Mouse (Mus musculus): Measurements from ENCODE around the gene Pym1. TPM values are rescaled to one million over a fixed set of nuclear protein-coding genes. Genes with fewer than 3 reads are reported as not detected.

Gene Pym1
- polyA plus RNA-seq, 1 experiment from 2014 or later, result 46.3 TPM

DNA sequence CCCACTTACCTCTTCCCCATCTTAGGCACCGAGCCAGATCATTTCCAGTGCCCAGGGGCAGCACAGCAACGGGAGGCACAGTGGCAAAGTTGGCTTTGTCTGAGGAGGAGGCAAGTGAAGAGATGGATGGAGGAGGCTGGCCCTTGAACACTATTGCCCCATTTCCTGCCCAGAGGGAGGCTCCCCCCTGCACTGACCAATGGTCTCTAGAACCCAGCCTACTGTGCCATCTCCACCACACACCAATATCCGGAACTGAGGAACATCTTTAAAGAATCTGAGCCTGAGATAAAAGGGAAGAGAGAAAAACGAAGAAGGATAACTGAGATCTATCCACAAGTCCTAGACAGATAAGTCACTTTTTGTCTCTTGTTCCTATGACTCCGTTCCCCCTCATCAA, 19.6 kb upstream of the Pym1 start:
- Histone ChIP-seq H3K4me3 (no peak overlapping the region), H3K4me2 (replicated peaks) (no peak overlapping the region), H3K9me3 (replicated peaks) (no peaks in the 10 kb centered on the region), H3K36me3 (no peaks in the 10 kb centered on the region), H3K27ac (no peak overlapping the region), H3K4me1 (no peaks in the 10 kb centered on the region), H3K27me3 (no peaks in the 10 kb centered on the region), H3K9ac (no peak overlapping the region)
- no peak for ATAC-seq (ENCODE audit: low FRiP score)
- 86% methylated on average over 5 of the region's 5 CpGs for WGBS

DNA sequence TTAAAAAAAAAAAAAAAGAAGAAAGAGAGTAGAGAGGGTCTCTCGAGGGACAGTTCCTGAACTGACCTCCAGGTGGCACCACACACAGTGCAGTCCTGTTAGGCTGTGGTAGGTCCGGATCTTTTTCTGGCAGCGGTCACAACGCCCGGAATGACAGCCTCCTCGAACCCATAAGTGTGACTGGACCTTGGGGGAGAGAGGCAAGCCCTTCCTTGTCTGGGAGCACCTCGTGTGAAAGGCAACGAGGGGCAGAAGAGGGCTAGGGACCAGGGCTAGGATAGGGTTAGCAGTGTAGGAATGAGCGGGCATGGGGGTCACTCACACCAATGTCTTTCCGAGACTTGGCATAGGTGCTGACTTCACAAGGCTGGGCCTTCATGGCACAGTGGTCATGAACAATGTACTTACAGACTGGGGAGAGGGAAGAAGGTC, 16.7 kb upstream of the Pym1 start:
- WGBS, result 22% methylated on average over 10 of the region's 10 CpGs
- Histone ChIP-seq H3K9ac (no peak overlapping the region), H3K4me1 (no peaks in the 10 kb centered on the region), H3K36me3 (no peaks in the 10 kb centered on the region), H3K9me3 (replicated peaks) (no peaks in the 10 kb centered on the region), H3K27me3 (no peaks in the 10 kb centered on the region), H3K4me3 (no peak overlapping the region), H3K27ac (no peak overlapping the region), H3K4me2 (replicated peaks) (peak overlapping the region; percentile 19; the same call in 1 of the 2 replicates)
- peak; percentile 29; the same call in 1 of the 2 replicates for ATAC-seq (ENCODE audit: low FRiP score)

DNA sequence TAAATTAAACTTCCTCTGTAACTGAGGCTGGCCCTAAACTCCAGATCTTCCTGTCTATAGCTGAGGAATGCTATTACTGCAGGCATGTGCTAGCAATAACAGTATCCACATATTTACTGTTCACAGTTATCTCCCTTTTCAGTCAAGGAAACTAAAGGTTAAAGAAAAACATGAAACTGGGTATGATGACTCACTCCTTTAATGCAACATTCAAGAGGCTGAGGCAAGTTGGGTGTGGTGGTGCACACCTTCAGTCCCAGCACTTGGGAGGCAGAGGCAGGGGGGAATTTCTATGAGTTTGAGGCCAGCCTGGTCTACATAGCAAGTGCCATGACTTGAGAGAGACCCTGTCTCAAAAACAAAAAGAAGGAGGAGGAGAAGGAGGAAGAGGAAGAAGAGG, 15.7 kb upstream of the Pym1 start:
- no peaks in the 10 kb centered on the region for H3K36me3 ChIP-seq
- no peak overlapping the region for H3K4me3 ChIP-seq
- no peak overlapping the region for H3K9ac ChIP-seq
- ATAC-seq (ENCODE audit: low FRiP score), result no peak
- peaks cover 1% of the 10 kb centered on the region; the same call in 1 of the 2 replicates for H3K4me1 ChIP-seq
- H3K4me2 ChIP-seq (replicated peaks), result no peak overlapping the region
- H3K27me3 ChIP-seq, result no peaks in the 10 kb centered on the region
- no peak overlapping the region for H3K27ac ChIP-seq
- no peaks in the 10 kb centered on the region for H3K9me3 ChIP-seq (replicated peaks)

GRCm38 (mm10) chr10:128737435-128737834, 10.3 kb upstream of the Pym1 start:
- Histone ChIP-seq H3K27ac (no peak overlapping the region), H3K4me2 (replicated peaks) (peak overlapping the region; percentile 43), H3K4me1 (peaks cover 8% of the 10 kb centered on the region; the same call in 1 of the 2 replicates), H3K9ac (no peak overlapping the region), H3K9me3 (replicated peaks) (no peaks in the 10 kb centered on the region), H3K4me3 (peak overlapping the region; percentile 3; the same call in 1 of the 2 replicates), H3K36me3 (no peaks in the 10 kb centered on the region), H3K27me3 (peaks cover 9% of the 10 kb centered on the region)
- no peak for ATAC-seq (ENCODE audit: low FRiP score)
- WGBS, result 4% methylated on average over 15 of the region's 15 CpGs

- H3K27ac ChIP-seq, result no peak overlapping the region
- no peaks in the 10 kb centered on the region for H3K36me3 ChIP-seq
- H3K9ac ChIP-seq, result no peak overlapping the region
- H3K9me3 ChIP-seq (replicated peaks), result no peaks in the 10 kb centered on the region
- peaks cover 29% of the 10 kb centered on the region for H3K4me1 ChIP-seq
- ATAC-seq (ENCODE audit: low FRiP score), result no peak
- no peak overlapping the region for H3K4me2 ChIP-seq (replicated peaks)
- no peak overlapping the region for H3K4me3 ChIP-seq
- peaks cover 35% of the 10 kb centered on the region for H3K27me3 ChIP-seq
- 64% methylated on average over 2 of the region's 2 CpGs for WGBS
Measured at GRCm38 (mm10) chr10:128740296-128740695, 7.4 kb upstream of the Pym1 start.

DNA sequence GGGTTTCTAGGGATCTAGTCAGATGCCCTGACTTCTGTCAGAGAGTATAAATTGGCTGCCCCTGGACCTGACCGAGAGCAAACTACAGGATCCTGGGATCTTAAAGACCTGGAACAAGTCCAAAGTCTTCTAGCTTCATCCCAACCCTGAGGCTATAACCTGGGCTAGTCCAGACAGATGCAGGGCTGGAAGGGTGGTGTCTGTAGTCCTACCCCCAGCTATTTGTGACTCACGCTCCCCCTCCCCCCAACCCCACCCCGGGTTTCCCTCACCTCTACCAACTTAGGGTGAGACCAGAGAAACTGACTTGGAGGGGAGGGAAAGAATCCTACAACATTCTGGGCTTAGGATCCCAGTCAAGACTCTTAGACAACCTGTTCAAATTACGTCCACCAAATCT, 5.1 kb upstream of the Pym1 start:
- WGBS, result 38% methylated on average over 4 of the region's 4 CpGs
- H3K36me3 ChIP-seq, result no peaks in the 10 kb centered on the region
- no peaks in the 10 kb centered on the region for H3K9me3 ChIP-seq (replicated peaks)
- H3K4me3 ChIP-seq, result no peak overlapping the region
- H3K4me1 ChIP-seq, result peaks cover 26% of the 10 kb centered on the region
- peaks cover 46% of the 10 kb centered on the region for H3K27me3 ChIP-seq
- no peak overlapping the region for H3K27ac ChIP-seq
- no peak for ATAC-seq (ENCODE audit: low FRiP score)
- no peak overlapping the region for H3K4me2 ChIP-seq (replicated peaks)
- H3K9ac ChIP-seq, result no peak overlapping the region

GRCm38 (mm10) chr10:128743235-128743634, 4.5 kb upstream of the Pym1 start:
- no peak for ATAC-seq (ENCODE audit: low FRiP score)
- WGBS, result 8% methylated on average over 7 of the region's 7 CpGs
- Histone ChIP-seq H3K4me2 (replicated peaks) (peak overlapping the region; percentile 98), H3K27ac (no peak overlapping the region), H3K9me3 (replicated peaks) (no peaks in the 10 kb centered on the region), H3K27me3 (peaks cover 46% of the 10 kb centered on the region), H3K9ac (peak overlapping the region; percentile 77), H3K4me3 (peak overlapping the region; percentile 58), H3K4me1 (peaks cover 26% of the 10 kb centered on the region), H3K36me3 (no peaks in the 10 kb centered on the region)

GRCm38 (mm10) chr10:128743791-128744191, 3.9 kb upstream of the Pym1 start:
- peaks cover 26% of the 10 kb centered on the region for H3K4me1 ChIP-seq
- under 1% methylated on average over 33 of the region's 37 CpGs for WGBS
- no peak overlapping the region for H3K27ac ChIP-seq
- no peaks in the 10 kb centered on the region for H3K9me3 ChIP-seq (replicated peaks)
- peaks cover 46% of the 10 kb centered on the region for H3K27me3 ChIP-seq
- peak overlapping the region; percentile 98 for H3K4me2 ChIP-seq (replicated peaks)
- H3K9ac ChIP-seq, result peak overlapping the region; percentile 77
- peak overlapping the region; percentile 58 for H3K4me3 ChIP-seq
- ATAC-seq (ENCODE audit: low FRiP score), result 0 out of 2 replicates have a peak, but pooled peaks have one; percentile 11
- H3K36me3 ChIP-seq, result no peaks in the 10 kb centered on the region

GRCm38 (mm10) chr10:128744211-128744610, 3.5 kb upstream of the Pym1 start:
- H3K4me2 ChIP-seq (replicated peaks), result peak overlapping the region; percentile 98
- peaks cover 46% of the 10 kb centered on the region for H3K27me3 ChIP-seq
- peak overlapping the region; percentile 58 for H3K4me3 ChIP-seq
- peak overlapping the region; percentile 77 for H3K9ac ChIP-seq
- ATAC-seq (ENCODE audit: low FRiP score), result no peak
- H3K36me3 ChIP-seq, result no peaks in the 10 kb centered on the region
- no peaks in the 10 kb centered on the region for H3K9me3 ChIP-seq (replicated peaks)
- WGBS, result 18% methylated on average over 8 of the region's 8 CpGs
- peaks cover 28% of the 10 kb centered on the region for H3K4me1 ChIP-seq
- no peak overlapping the region for H3K27ac ChIP-seq

GRCm38 (mm10) chr10:128744680-128745601, 2.7 kb upstream of the Pym1 start, which contains the start of gene Dgka:
Gene Dgka (minus strand): TSS chr10:128744855.
- Histone ChIP-seq H3K4me2 (replicated peaks) (peak within 1 kb of the TSS; percentile 98), H3K4me1 (peaks cover 35% of the 10 kb centered on the region), H3K36me3 (no peaks in the 10 kb centered on the region), H3K27me3 (peaks cover 46% of the 10 kb centered on the region), H3K27ac (no peak within 1 kb of the TSS), H3K9ac (peak within 1 kb of the TSS; percentile 77), H3K9me3 (replicated peaks) (no peaks in the 10 kb centered on the region), H3K4me3 (peak within 1 kb of the TSS; percentile 58)
- no peak for ATAC-seq (ENCODE audit: low FRiP score)
- WGBS, result 22% methylated on average over 18 of the region's 18 CpGs

DNA sequence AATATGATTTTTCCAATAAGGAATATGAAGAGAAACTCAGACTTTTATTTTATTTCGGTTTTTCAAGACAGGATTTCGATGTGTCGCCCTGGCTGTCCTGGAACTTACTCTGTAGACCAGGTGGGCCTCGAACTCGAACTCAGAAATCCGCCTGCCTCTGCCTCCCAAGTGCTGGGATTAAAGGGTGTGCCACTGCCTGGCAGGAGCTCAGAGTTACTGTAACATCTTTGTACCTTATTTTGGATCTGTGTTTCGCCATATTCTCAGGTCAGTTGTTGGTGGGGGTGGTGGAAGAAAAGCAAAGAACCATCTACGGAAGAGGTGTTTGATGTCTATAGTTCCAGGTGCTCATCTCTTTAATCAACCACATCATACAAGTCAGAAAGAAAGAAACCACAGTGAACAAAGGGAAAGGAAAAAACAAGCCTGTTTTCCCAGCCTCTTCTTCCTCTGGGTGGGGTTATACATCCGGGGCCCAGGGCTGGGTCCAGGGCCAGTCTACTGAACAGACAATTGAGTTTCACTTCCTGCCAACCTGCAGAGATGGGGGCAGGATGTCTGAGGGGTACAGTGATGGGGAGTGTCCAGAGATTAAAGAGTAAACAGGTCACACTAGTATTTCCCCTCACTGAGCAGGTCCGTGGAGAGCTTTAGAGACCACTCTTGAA, 1.6 kb upstream of the Pym1 start:
- Histone ChIP-seq H3K9me3 (replicated peaks) (no peaks in the 10 kb centered on the region), H3K9ac (no peak overlapping the region), H3K27ac (no peak overlapping the region), H3K4me1 (peaks cover 40% of the 10 kb centered on the region), H3K4me2 (replicated peaks) (no peak overlapping the region), H3K4me3 (no peak overlapping the region), H3K27me3 (peaks cover 46% of the 10 kb centered on the region), H3K36me3 (no peaks in the 10 kb centered on the region)
- 92% methylated on average over 10 of the region's 10 CpGs for whole genome bisulfite sequencing
- no peak for ATAC-seq (ENCODE audit: low FRiP score)

DNA sequence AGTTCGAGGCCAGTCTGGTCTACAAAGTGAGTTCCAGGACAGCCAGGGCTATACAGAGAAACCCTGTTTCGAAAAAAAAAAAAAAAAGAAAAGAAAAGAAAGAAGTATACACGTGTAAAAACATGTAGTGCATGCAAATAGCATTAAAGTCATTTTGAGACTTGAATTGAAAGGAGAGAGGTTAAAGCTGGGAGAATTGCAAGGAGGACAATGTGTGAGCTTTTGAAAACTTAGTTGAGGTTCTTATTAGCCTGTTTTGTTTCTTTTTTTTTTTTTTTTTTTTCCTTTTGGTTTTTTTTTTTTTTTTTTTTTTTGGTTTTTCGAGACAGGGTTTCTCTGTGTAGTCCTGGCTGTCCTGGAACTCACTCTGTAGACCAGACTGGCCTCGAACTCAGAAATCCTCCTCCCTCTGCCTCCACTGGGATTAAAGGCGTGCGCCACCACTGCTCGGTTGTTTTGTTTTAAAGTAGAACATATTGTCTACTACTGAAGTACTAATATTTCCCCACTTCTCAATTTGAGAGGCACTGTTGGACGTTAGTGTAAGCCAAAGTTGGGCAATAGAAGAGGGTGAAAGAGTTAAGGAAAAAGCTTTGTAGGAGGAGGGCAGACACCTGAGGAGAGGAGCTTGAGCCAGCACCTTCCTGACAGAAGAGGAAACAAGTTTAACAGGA, 580 bp upstream of the Pym1 start:
- Histone ChIP-seq H3K4me2 (replicated peaks) (peak overlapping the region; percentile 79), H3K36me3 (no peaks in the 10 kb centered on the region; the same call in 1 of the 2 replicates), H3K9me3 (replicated peaks) (no peaks in the 10 kb centered on the region), H3K27me3 (peaks cover 40% of the 10 kb centered on the region), H3K4me1 (peaks cover 40% of the 10 kb centered on the region), H3K27ac (peak overlapping the region; percentile 91), H3K4me3 (peak overlapping the region; percentile 63), H3K9ac (peak overlapping the region; percentile 63)
- ATAC-seq (ENCODE audit: low FRiP score), result no peak
- 39% methylated on average over 8 of the region's 9 CpGs for WGBS
